Mouse (Mus musculus) olfactory bulb, adult 2 months (tissue): ENCODE data around the gene Umodl1. TPM values are rescaled to one million over a fixed set of nuclear protein-coding genes. Genes with fewer than 3 reads are reported as not detected.

Experiments
- H3K27ac ChIP-seq: fragments of 200-500 bp; 2 replicates; pipeline ENCODE4 v1.5.1; 2012; ENCODE audit warnings: low read depth, low read length; ENCODE audit not compliant: insufficient read depth
- H3K4me1 ChIP-seq: fragments of 200-500 bp; 2 replicates; pipeline ENCODE4 v1.6.1; 2012; ENCODE audit warnings: low read length; ENCODE audit not compliant: control insufficient read depth, insufficient read depth
- H3K4me3 ChIP-seq: fragments of 200-500 bp; 2 replicates; pipeline ENCODE4 v1.5.1; 2012; ENCODE audit warnings: mild to moderate bottlenecking, low read depth, low read length, moderate library complexity; ENCODE audit not compliant: insufficient read depth
- CTCF ChIP-seq: fragments of 200-500 bp; IDR thresholded peaks from 2 replicates; pipeline ENCODE4 v1.5.1; 2012; ENCODE audit warnings: low read depth, mild to moderate bottlenecking, low read length, moderate library complexity; ENCODE audit not compliant: insufficient read depth
- POLR2A ChIP-seq: fragments of 200-500 bp; IDR thresholded peaks from 2 replicates; pipeline ENCODE4 v1.6.1; 2012; ENCODE audit warnings: mild to moderate bottlenecking, low read depth, low read length, moderate library complexity; ENCODE audit not compliant: insufficient read depth
- WGBS: fragments of 180-500 bp; shearing (Covaris S2); methylation state at CpG from one replicate; pipeline ENCODE4 v1.1.7; 2018; 5-methylcytosine and 5-hydroxymethylcytosine counted together
- polyA plus RNA-seq: library from polyadenylated mRNA; stranded (reverse); fragments of >200 nt; gene quantifications from 2 replicates; pipeline ENCODE4 v1.2.4, GENCODE M21; 2012; ENCODE audit warnings: low replicate concordance; ENCODE audit not compliant: missing spikeins, insufficient read depth, insufficient read length

The Umodl1 gene
- polyA plus RNA-seq, 1 experiment, result not detected

DNA sequence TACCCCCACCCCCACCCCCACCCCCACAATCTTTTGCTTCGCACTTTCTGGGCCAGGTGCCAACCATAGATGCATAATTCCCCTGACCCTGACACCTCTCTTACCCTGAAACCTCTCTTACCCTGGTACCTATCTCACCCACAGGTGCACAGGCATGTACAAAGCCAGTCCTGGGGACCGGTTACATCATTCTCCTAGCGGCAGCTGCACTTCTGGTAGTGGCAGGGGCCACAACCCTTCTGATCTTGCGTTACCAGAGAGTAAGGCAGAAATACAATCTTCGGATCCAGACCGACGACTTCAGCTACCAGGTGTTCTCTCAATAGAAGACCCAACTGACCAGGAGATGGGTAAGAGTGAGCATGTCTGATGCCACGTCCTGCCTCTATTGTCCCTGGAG lies 54.0 kb downstream of the Umodl1 start:
- Histone ChIP-seq H3K4me3 (no peak overlapping the region), H3K27ac (no peak overlapping the region), H3K4me1 (no peaks in the 10 kb centered on the region)
- no peak for TF ChIP-seq CTCF
- TF ChIP-seq POLR2A, result no peak
- WGBS, result 86% methylated on average over 8 of the region's 8 CpGs

DNA sequence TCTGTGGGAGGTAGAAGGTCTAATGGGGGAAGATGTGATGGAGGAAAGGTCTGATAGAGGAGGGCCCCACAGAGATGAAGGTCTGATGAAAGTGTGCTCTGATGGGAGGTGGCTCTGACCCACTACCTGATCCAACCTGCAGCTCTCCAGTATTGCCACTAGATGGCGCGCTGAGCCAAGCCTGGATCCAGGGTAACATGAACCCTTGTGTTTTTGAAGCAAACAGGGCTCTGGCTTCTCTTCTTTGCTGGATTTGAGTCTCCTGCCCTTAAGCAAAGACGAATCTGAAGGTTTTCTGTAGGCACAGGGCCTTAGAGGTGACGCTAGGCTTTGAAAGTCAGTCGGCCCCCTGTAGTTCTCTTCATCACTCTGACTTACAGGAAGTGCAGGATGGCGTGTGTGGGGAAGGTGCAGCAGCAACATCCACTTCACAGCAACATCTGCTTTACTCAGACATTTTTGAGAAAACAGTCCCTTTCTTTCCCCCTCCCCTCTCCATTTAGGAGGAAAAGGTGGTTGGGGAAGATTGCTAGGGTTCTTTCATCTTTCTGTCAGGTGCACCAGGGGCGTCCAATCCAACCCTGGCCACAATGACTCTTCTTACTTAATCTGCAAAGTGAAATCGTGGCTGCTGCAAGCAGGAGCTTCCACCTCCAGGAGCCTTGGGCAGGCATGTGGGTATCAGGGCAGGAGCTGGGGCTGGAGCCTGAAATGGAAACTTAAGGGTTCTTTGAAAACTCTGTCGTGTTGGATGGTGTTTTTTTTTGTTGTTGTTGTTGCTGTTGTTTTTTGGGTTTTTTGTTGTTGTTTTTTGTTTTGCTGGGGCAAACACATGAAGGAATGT lies 57.3 kb downstream of the Umodl1 start:
- TF ChIP-seq CTCF (peak; percentile 71), POLR2A (no peak)

DNA sequence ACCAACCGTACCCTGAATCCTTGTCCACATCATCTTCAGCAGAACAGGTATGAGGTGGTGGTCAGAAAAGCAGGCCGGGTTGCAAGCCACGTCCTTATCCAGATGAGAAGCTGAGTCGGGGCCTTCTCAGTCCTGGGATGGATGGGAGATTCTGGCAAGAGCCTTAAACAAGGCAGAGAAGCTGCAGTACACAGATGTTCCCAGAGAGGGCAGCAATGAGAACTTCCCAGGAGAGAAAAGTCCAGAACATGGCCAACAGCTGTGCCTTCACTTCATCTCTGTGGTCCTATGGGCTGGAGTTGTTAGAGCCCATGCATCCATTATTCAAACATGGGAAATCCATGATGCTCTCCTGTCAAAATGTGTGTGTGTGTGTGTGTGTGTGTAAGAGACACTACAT lies 63.8 kb downstream of the Umodl1 start:
- Histone ChIP-seq H3K4me3 (no peak overlapping the region), H3K27ac (no peak overlapping the region), H3K4me1 (no peaks in the 10 kb centered on the region)
- 59% methylated on average over 4 of the region's 4 CpGs for WGBS
- TF ChIP-seq CTCF (peak; percentile 26; the same call in 1 of the 2 replicates), POLR2A (no peak)

More for the DNA sequence above, 57.3 kb downstream of the Umodl1 start:
- Histone ChIP-seq H3K4me3 (no peak overlapping the region), H3K27ac (no peak overlapping the region), H3K4me1 (no peaks in the 10 kb centered on the region)
- WGBS, result 36% methylated on average over 9 of the region's 9 CpGs

DNA sequence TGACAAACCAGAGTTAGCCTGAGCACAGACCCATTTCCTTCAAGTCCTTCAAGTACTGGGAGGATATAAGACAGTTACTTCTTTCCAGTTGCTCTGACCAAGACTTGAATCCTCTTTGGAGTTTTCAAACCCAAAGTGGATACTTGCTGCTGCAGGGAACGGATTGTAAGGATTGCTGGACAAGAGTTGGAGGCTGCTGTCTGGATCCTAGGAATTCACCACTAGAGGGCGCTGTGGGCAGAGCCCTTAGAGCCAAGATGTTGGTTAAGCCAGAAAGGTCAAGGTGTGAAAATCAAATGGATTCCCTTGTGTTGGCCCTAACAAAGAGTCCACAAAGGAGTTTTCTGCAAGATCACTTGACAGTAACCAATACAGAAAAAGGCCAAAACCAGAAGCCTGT lies 65.1 kb downstream of the Umodl1 start:
- 9% methylated on average over 2 of the region's 2 CpGs for WGBS
- TF ChIP-seq POLR2A (no peak), CTCF (no peak)
- H3K27ac ChIP-seq, result no peak overlapping the region
- H3K4me1 ChIP-seq, result no peaks in the 10 kb centered on the region
- no peak overlapping the region for H3K4me3 ChIP-seq

DNA sequence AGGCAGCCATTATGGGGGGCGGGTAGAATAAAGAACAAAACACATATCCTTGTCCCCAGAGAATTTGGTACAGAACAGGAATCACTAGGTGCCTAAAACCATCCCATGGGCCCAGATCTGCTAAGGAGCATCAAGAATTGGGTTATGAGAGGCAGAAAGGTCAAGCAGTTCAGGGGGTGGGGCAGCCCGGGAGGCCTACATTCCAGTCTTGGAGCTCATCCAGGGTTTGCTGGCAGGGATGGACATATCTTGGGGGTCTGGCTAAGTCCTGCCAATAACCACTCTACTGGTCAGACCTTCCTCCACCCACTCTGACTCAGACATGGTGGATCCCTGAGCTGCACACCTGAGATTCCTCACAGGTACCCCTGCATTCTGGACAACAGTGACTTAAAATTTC lies 65.6 kb downstream of the Umodl1 start:
- Histone ChIP-seq H3K4me1 (no peaks in the 10 kb centered on the region), H3K4me3 (no peak overlapping the region), H3K27ac (no peak overlapping the region)
- TF ChIP-seq CTCF (no peak), POLR2A (no peak)
- 63% methylated on average over 2 of the region's 2 CpGs for WGBS

DNA sequence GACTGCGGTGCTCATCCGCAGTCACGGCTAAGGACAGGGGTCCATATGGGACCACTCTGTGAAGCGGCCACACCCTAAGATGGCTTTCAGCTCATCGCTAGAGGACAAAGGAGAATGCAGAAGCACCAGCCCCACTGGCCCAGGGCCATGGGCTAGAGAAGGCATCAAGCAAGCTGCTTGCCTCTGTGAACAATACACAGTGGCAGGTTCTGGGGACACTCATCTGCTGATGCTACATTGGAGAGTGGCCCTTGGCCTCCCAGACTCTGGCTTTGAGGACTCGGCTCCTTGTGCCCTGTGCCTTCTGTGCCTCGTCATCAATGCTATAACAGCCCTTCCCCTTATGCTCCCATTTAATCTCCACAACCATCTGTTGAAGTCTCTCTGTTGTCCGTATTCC lies 66.8 kb downstream of the Umodl1 start:
- WGBS, result 94% methylated on average over 8 of the region's 8 CpGs
- TF ChIP-seq CTCF (no peak), POLR2A (no peak)
- no peaks in the 10 kb centered on the region for H3K4me1 ChIP-seq
- no peak overlapping the region for H3K27ac ChIP-seq
- H3K4me3 ChIP-seq, result no peak overlapping the region

DNA sequence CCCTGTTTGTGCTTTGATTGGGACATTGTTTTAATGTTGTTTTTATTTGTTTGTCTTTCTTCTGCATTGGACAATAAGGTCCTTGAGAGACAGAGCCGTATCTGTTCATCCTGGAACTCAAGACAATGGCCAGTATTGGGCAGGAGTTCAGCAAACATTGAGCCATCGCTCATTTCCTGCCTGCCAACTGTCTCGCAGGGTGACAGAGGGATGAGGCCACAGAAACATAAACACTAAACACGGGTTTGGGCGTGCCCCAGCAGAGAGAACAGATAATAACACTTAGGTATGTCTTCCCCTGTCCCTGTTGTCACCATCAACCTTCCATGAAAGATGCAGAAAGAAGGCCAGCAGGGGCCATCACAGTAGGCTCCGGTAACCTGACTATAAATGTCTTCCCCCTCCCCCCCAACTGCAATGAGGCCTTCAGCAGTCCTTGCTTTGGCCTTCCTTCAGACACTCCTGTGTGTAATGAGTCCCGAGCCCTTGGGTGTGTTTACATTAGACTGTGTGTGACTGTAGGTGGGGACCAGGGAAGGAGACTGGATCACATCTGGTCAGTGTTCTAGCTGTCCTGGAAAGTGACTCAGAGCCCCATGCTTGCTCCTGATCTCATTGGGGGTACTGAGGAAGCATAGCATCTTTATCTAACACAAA lies 69.8 kb downstream of the Umodl1 start:
- Histone ChIP-seq H3K4me1 (0 out of 2 replicates have a peak, but pooled peaks cover 2% of the 10 kb centered on the region), H3K27ac (no peak overlapping the region), H3K4me3 (no peak overlapping the region)
- TF ChIP-seq CTCF (no peak), POLR2A (no peak)
- 87% methylated on average over 7 of the region's 7 CpGs for WGBS

DNA sequence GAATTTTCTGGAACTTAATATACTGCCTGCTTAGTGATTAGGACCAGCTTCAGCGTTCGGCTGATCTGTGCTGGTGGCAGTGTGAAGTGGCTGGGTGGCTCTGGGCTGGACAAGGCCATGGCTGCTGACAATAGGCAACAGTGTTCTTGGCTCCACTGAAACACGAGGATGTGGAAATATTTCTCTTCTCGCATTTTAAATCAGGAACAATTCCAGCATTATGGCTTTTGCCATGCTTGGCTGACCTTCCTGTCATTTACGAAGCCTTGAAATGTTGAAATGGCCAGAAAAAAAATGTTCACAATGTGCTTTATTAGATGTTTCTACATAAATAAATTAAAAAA lies 70.3 kb downstream of the Umodl1 start:
- 78% methylated on average over 5 of the region's 5 CpGs for WGBS

DNA sequence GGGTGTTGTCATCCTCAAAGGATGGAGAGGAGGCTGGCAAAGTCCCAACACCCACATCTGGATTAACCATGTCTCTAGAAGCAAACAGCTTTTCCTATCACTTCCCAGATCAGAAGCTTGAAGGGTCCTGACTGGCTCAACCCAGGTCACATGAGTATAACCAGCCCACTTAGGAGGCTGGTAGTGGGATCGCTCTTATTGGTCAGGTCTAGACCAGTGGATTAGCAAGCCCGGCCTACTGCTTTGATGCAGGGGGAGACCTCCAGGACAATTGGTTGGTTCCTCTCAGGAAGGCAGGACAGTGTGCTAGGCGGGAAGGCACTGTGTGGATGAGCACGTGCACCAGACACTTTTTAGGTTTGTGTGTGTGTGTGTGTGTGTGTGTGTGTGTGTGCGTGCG lies 72.5 kb downstream of the Umodl1 start:
- 91% methylated on average over 6 of the region's 6 CpGs for WGBS
- Histone ChIP-seq H3K4me1 (0 out of 2 replicates have a peak, but pooled peaks cover 2% of the 10 kb centered on the region), H3K4me3 (no peak overlapping the region), H3K27ac (no peak overlapping the region)
- no peak for TF ChIP-seq POLR2A
- no peak for TF ChIP-seq CTCF

More for the DNA sequence above, 70.3 kb downstream of the Umodl1 start:
- H3K4me1 ChIP-seq, result 0 out of 2 replicates have a peak, but pooled peaks cover 2% of the 10 kb centered on the region
- H3K27ac ChIP-seq, result no peak overlapping the region
- H3K4me3 ChIP-seq, result no peak overlapping the region
- TF ChIP-seq POLR2A, result no peak
- TF ChIP-seq CTCF, result no peak
